ENCODE assay signal across 8 mouse cellular contexts in genomic region chr3:51340552-51341267, GRCm38 (mm10). TPM values are rescaled to one million over a fixed set of nuclear protein-coding genes. Genes with fewer than 3 reads are reported as not detected.
DNase-seq lines count a peak whose midpoint lies in the region; ATAC-seq lines count a peak whose summit lies in the region.

Gene Elf2 (minus strand): TSS chr3:51340663.

- 1% methylated on average over 70 of the region's 87 CpGs for WGBS in heart, embryonic 13.5 days
- under 1% methylated on average over 74 of the region's 87 CpGs for WGBS in liver, embryonic 13.5 days (ENCODE audit: insufficient replicate concordance)
- WGBS in stomach, embryonic 14.5 days: under 1% methylated on average over 84 of the region's 87 CpGs

- peak within 1 kb of the TSS; percentile 100 for H3K4me3 ChIP-seq in brown adipose tissue, adult 24 weeks (ENCODE audit: insufficient read depth, low read depth, low read length)
- peak within 1 kb of the TSS; percentile 97 for H3K4me3 ChIP-seq in heart, embryonic 13.5 days
- H3K4me3 ChIP-seq in liver, embryonic 13.5 days (replicated peaks): peak within 1 kb of the TSS; percentile 95
- H3K4me3 ChIP-seq in stomach, embryonic 14.5 days (ENCODE audit: low read depth, low read length): peak within 1 kb of the TSS; percentile 95

- H3K27me3 ChIP-seq in heart, embryonic 13.5 days (replicated peaks): no peaks in the 10 kb centered on the region
- H3K27me3 ChIP-seq in liver, embryonic 13.5 days: no peaks in the 10 kb centered on the region
- H3K27me3 ChIP-seq in stomach, embryonic 14.5 days (ENCODE audit: control insufficient read depth, insufficient read depth, low read length): no peaks in the 10 kb centered on the region

- H3K27ac ChIP-seq in brown adipose tissue, adult 24 weeks (replicated peaks; ENCODE audit: low read depth, low read length): peak within 1 kb of the TSS; percentile 92
- peak within 1 kb of the TSS; percentile 100 for H3K27ac ChIP-seq in heart, embryonic 13.5 days (replicated peaks)
- peak within 1 kb of the TSS; percentile 99 for H3K27ac ChIP-seq in liver, embryonic 13.5 days
- peak within 1 kb of the TSS; percentile 97 for H3K27ac ChIP-seq in stomach, embryonic 14.5 days (ENCODE audit: low read length)

- no peaks in the 10 kb centered on the region for H3K36me3 ChIP-seq in heart, embryonic 13.5 days
- H3K36me3 ChIP-seq in liver, embryonic 13.5 days: no peaks in the 10 kb centered on the region
- H3K36me3 ChIP-seq in stomach, embryonic 14.5 days (ENCODE audit: control insufficient read depth, insufficient read depth, low read length): no peaks in the 10 kb centered on the region

- DNase-seq in CD4-positive, CD25-positive, alpha-beta regulatory T cell, adult 2 months (ENCODE audit: low read depth, low spot score): peak; percentile 89
- DNase-seq in kidney, postnatal 10 days: peak; percentile 92
- DNase-seq in liver, embryonic 13.5 days: peak; percentile 93
- peak; percentile 69 to 85 for DNase-seq in natural killer cell, adult 2 months (ENCODE audit: low spot score in 2 of 2)

- peaks cover under 1% of the 10 kb centered on the region; the same call in 1 of the 2 replicates for H3K4me1 ChIP-seq in brown adipose tissue, adult 24 weeks (ENCODE audit: control insufficient read depth, insufficient read depth, insufficient read length, low read length)
- H3K4me1 ChIP-seq in heart, embryonic 13.5 days: peaks cover 22% of the 10 kb centered on the region
- H3K4me1 ChIP-seq in liver, embryonic 13.5 days (replicated peaks): peaks cover 40% of the 10 kb centered on the region
- no peaks in the 10 kb centered on the region for H3K4me1 ChIP-seq in stomach, embryonic 14.5 days (ENCODE audit: control insufficient read depth, insufficient read depth, low read length)

- H3K4me2 ChIP-seq in heart, embryonic 13.5 days: peak within 1 kb of the TSS; percentile 94
- H3K4me2 ChIP-seq in liver, embryonic 13.5 days: peak within 1 kb of the TSS; percentile 100
- H3K4me2 ChIP-seq in stomach, embryonic 14.5 days (replicated peaks; ENCODE audit: low read depth, low read length): peak within 1 kb of the TSS; percentile 65

- H3K9ac ChIP-seq in heart, embryonic 13.5 days: peak within 1 kb of the TSS; percentile 97
- peak within 1 kb of the TSS; percentile 99 for H3K9ac ChIP-seq in liver, embryonic 13.5 days
- H3K9ac ChIP-seq in stomach, embryonic 14.5 days (replicated peaks; ENCODE audit: low read depth, low read length): peak within 1 kb of the TSS; percentile 86

- ATAC-seq in erythroid progenitor cell, adult 5-6 weeks (replicated peaks; ENCODE audit: low FRiP score, poor library complexity, severe bottlenecking): peak; percentile 83
- peak; percentile 79 for ATAC-seq in heart, embryonic 13.5 days (ENCODE audit: extremely low read depth, insufficient number of reproducible peaks, low FRiP score, low TSS enrichment)
- ATAC-seq in liver, embryonic 13.5 days (ENCODE audit: low read depth): peak; percentile 83
- ATAC-seq in stomach, embryonic 14.5 days (ENCODE audit: insufficient number of reproducible peaks, insufficient read depth, low FRiP score, low read depth): peak; percentile 88

- H3K9me3 ChIP-seq in heart, embryonic 13.5 days: no peaks in the 10 kb centered on the region
- no peaks in the 10 kb centered on the region for H3K9me3 ChIP-seq in liver, embryonic 13.5 days (replicated peaks)
- H3K9me3 ChIP-seq in stomach, embryonic 14.5 days (ENCODE audit: control insufficient read depth, low read depth, low read length): no peaks in the 10 kb centered on the region

RNA-seq across cellular contexts. Expression of gene Elf2, which starts in this region (rescaled TPM):
- polyA plus RNA-seq in brown adipose tissue, adult 24 weeks (2012; ENCODE audit: insufficient read depth, insufficient read length, missing spikeins): 20.0 and 24.1 TPM in 2 replicates
- 35.0 and 53.2 TPM in 2 replicates for total RNA-seq in erythroid progenitor cell, adult 5-6 weeks (2015; ENCODE audit: low replicate concordance)
- 90.9 and 107 TPM in 2 replicates for total RNA-seq in erythroid progenitor cell, adult 5-6 weeks (2017; ENCODE audit: low replicate concordance)
- polyA plus RNA-seq in heart, embryonic 13.5 days (2015; fragmentation: Nextera tagmentation; extraction: Ambion mirVana): 50.7 and 57.8 TPM in 2 replicates
- 24.0 and 24.4 TPM in 2 replicates for polyA plus RNA-seq in liver, embryonic 13.5 days (2015; fragmentation: Nextera tagmentation; extraction: Ambion mirVana)
- polyA plus RNA-seq in stomach, embryonic 14.5 days (2014; fragmentation: Nextera tagmentation; extraction: Ambion mirVana): 61.1 and 72.6 TPM in 2 replicates

Comparison
In these comparisons a context has a peak if more than half of its experiments do, and no peak if none do; other contexts are left out.
1. Peak in every context shown above with its lines: DNase-seq, ATAC-seq, H3K4me3 ChIP-seq and H3K27ac ChIP-seq.